Mouse (Mus musculus): ENCODE measurements around the gene Stk32c.

- TF ChIP-seq CTCF (IDR thresholded peaks at IDR 0.05; ENCODE audit: extremely low read depth, insufficient read depth, insufficient read length, insufficient replicate concordance) (no peak), POLR2A (IDR thresholded peaks at IDR 0.05; ENCODE audit: low read depth, low read length) (no peak)
Measured at GRCm38 (mm10) chr7:139169143-139169542, 44.0 kb downstream of the Stk32c start.

Data from spleen, adult 2 months (tissue).